Mouse (Mus musculus): ENCODE measurements around the gene Klf1. TPM values are rescaled to one million over a fixed set of nuclear protein-coding genes. Genes with fewer than 3 reads are reported as not detected.
"Not testable (repeated sequence)": the region's sequence is repeated elsewhere in the genome, so short reads cannot be mapped to it uniquely, and the experiment has no call there.

Klf1 gene
- polyA plus RNA-seq, 1 experiment, result 0.35 TPM

GRCm38 (mm10) chr8:84904351-84904750 is 2.6 kb downstream of the Klf1 start:
- Histone ChIP-seq H3K27ac (ENCODE audit: insufficient read depth, low read length) (no peak overlapping the region), H3K4me3 (ENCODE audit: insufficient read depth, low read length) (no peak overlapping the region), H3K4me1 (ENCODE audit: control insufficient read depth, insufficient read depth, low read length) (peaks cover 1% of the 10 kb centered on the region; the same call in 1 of the 2 replicates)
- TF ChIP-seq CTCF (IDR thresholded peaks at IDR 0.05; ENCODE audit: extremely low read depth, insufficient read depth, low read length) (no peak), POLR2A (IDR thresholded peaks at IDR 0.05; ENCODE audit: extremely low read depth, insufficient read depth, low read length) (no peak)

- no peak overlapping the region for H3K27ac ChIP-seq (ENCODE audit: insufficient read depth, low read length)
- H3K4me1 ChIP-seq (ENCODE audit: control insufficient read depth, insufficient read depth, low read length), result peaks cover 1% of the 10 kb centered on the region; the same call in 1 of the 2 replicates
- H3K4me3 ChIP-seq (ENCODE audit: insufficient read depth, low read length), result no peak overlapping the region
- TF ChIP-seq POLR2A (IDR thresholded peaks at IDR 0.05; ENCODE audit: extremely low read depth, insufficient read depth, low read length), result no peak
- TF ChIP-seq CTCF (IDR thresholded peaks at IDR 0.05; ENCODE audit: extremely low read depth, insufficient read depth, low read length), result no peak
Measured at GRCm38 (mm10) chr8:84907037-84907436, 5.3 kb downstream of the Klf1 start.

- no peak for TF ChIP-seq POLR2A (IDR thresholded peaks at IDR 0.05; ENCODE audit: extremely low read depth, insufficient read depth, low read length)
- no peak for TF ChIP-seq CTCF (IDR thresholded peaks at IDR 0.05; ENCODE audit: extremely low read depth, insufficient read depth, low read length)
- Histone ChIP-seq H3K4me3 (ENCODE audit: insufficient read depth, low read length) (no peak overlapping the region), H3K27ac (ENCODE audit: insufficient read depth, low read length) (no peak overlapping the region), H3K4me1 (ENCODE audit: control insufficient read depth, insufficient read depth, low read length) (peaks cover 1% of the 10 kb centered on the region; the same call in 1 of the 2 replicates)
Measured at GRCm38 (mm10) chr8:84907493-84907892, 5.8 kb downstream of the Klf1 start.

- peak overlapping the region; percentile 30; the same call in 1 of the 2 replicates for H3K4me3 ChIP-seq (ENCODE audit: insufficient read depth, low read length)
- not testable (repeated sequence) for H3K4me1 ChIP-seq (ENCODE audit: control insufficient read depth, insufficient read depth, low read length); H3K27ac ChIP-seq (ENCODE audit: insufficient read depth, low read length)
Measured at GRCm38 (mm10) chr8:84907979-84908378, 6.3 kb downstream of the Klf1 start.

- Histone ChIP-seq H3K4me3 (ENCODE audit: insufficient read depth, low read length) (peak within 1 kb of the TSS; percentile 30), H3K4me1 (ENCODE audit: control insufficient read depth, insufficient read depth, low read length) (peaks cover 2% of the 10 kb centered on the region; the same call in 1 of the 2 replicates), H3K27ac (ENCODE audit: insufficient read depth, low read length) (no peak within 1 kb of the TSS)
- TF ChIP-seq CTCF (IDR thresholded peaks at IDR 0.05; ENCODE audit: extremely low read depth, insufficient read depth, low read length), result no peak
- TF ChIP-seq POLR2A (IDR thresholded peaks at IDR 0.05; ENCODE audit: extremely low read depth, insufficient read depth, low read length), result no peak
Measured at GRCm38 (mm10) chr8:84908421-84909161, 6.9 kb downstream of the Klf1 start, which contains the start of gene Dnase2a. Gene Dnase2a (plus strand): TSS chr8:84908560.

- 0 out of 2 replicates have a peak, but pooled peaks cover 2% of the 10 kb centered on the region for H3K4me1 ChIP-seq (ENCODE audit: control insufficient read depth, insufficient read depth, low read length)
- TF ChIP-seq POLR2A (IDR thresholded peaks at IDR 0.05; ENCODE audit: extremely low read depth, insufficient read depth, low read length), result no peak
- TF ChIP-seq CTCF (IDR thresholded peaks at IDR 0.05; ENCODE audit: extremely low read depth, insufficient read depth, low read length), result no peak
- peak overlapping the region; percentile 30; the same call in 1 of the 2 replicates for H3K4me3 ChIP-seq (ENCODE audit: insufficient read depth, low read length)
- H3K27ac ChIP-seq (ENCODE audit: insufficient read depth, low read length), result no peak overlapping the region
Measured at GRCm38 (mm10) chr8:84909162-84909767, 7.5 kb downstream of the Klf1 start.

- Histone ChIP-seq H3K27ac (ENCODE audit: insufficient read depth, low read length) (no peak overlapping the region), H3K4me1 (ENCODE audit: control insufficient read depth, insufficient read depth, low read length) (0 out of 2 replicates have a peak, but pooled peaks cover 2% of the 10 kb centered on the region), H3K4me3 (ENCODE audit: insufficient read depth, low read length) (no peak overlapping the region)
- TF ChIP-seq POLR2A (IDR thresholded peaks at IDR 0.05; ENCODE audit: extremely low read depth, insufficient read depth, low read length) (no peak), CTCF (IDR thresholded peaks at IDR 0.05; ENCODE audit: extremely low read depth, insufficient read depth, low read length) (no peak)
Measured at GRCm38 (mm10) chr8:84909949-84910348, 8.2 kb downstream of the Klf1 start.

GRCm38 (mm10) chr8:84910551-84910950 is 8.8 kb downstream of the Klf1 start:
- Histone ChIP-seq H3K27ac (ENCODE audit: insufficient read depth, low read length) (no peak overlapping the region), H3K4me1 (ENCODE audit: control insufficient read depth, insufficient read depth, low read length) (0 out of 2 replicates have a peak, but pooled peaks cover 2% of the 10 kb centered on the region), H3K4me3 (ENCODE audit: insufficient read depth, low read length) (no peak overlapping the region)
- no peak for TF ChIP-seq POLR2A (IDR thresholded peaks at IDR 0.05; ENCODE audit: extremely low read depth, insufficient read depth, low read length)
- no peak for TF ChIP-seq CTCF (IDR thresholded peaks at IDR 0.05; ENCODE audit: extremely low read depth, insufficient read depth, low read length)

GRCm38 (mm10) chr8:84911854-84912253 is 10.1 kb downstream of the Klf1 start:
- Histone ChIP-seq H3K4me3 (ENCODE audit: insufficient read depth, low read length) (no peak overlapping the region), H3K4me1 (ENCODE audit: control insufficient read depth, insufficient read depth, low read length) (0 out of 2 replicates have a peak, but pooled peaks cover 2% of the 10 kb centered on the region), H3K27ac (ENCODE audit: insufficient read depth, low read length) (no peak overlapping the region)
- TF ChIP-seq CTCF (IDR thresholded peaks at IDR 0.05; ENCODE audit: extremely low read depth, insufficient read depth, low read length) (no peak), POLR2A (IDR thresholded peaks at IDR 0.05; ENCODE audit: extremely low read depth, insufficient read depth, low read length) (no peak)

- H3K27ac ChIP-seq (ENCODE audit: insufficient read depth, low read length), result no peak overlapping the region
- TF ChIP-seq CTCF (IDR thresholded peaks at IDR 0.05; ENCODE audit: extremely low read depth, insufficient read depth, low read length) (no peak), POLR2A (IDR thresholded peaks at IDR 0.05; ENCODE audit: extremely low read depth, insufficient read depth, low read length) (no peak)
- H3K4me3 ChIP-seq (ENCODE audit: insufficient read depth, low read length), result no peak overlapping the region
- H3K4me1 ChIP-seq (ENCODE audit: control insufficient read depth, insufficient read depth, low read length), result 0 out of 2 replicates have a peak, but pooled peaks cover 2% of the 10 kb centered on the region
Measured at GRCm38 (mm10) chr8:84912391-84912790, 10.7 kb downstream of the Klf1 start.

Data from cortical plate, adult 2 months (tissue).